Comparison of ENCODE assay signal across 27 mouse cellular contexts in the genomic region with DNA sequence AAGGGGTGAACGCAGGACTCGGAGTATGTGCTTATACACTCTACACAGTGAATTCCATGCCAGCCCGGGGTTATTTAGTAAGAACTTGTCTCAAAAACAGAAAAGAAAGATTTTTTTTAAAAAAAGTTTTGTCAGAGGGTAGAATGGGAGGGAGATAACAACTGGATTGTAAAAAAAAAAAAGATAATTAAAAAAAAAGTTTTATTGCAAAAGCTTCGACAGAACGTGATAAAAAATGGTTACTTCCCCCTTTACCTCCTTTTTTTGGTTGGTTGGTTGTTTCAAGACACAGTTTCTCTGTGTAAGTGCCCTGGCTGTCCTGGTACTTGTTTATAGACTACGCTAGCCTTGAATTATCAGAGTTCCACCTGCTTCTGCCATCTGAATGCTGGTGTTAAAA.
"Had no signal": no experiment of that assay in that cellular context is flagged by ENCODE, and none has a peak within 500 bp of the region (broad histone marks: within the 10 kb centered on the region; RNA-seq: fewer than 3 reads in every experiment).

No protein-coding gene starts in this region.

- H3K27ac ChIP-seq: limb, embryonic 10.5 days; limb, embryonic 12.5 days; limb, embryonic 13.5 days; limb, embryonic 15.5 days; liver, embryonic 12.5 days; liver, embryonic 13.5 days; liver, embryonic 14.5 days; liver, embryonic 15.5 days; lung, embryonic 15.5 days; macrophage; midbrain, embryonic 10.5 days; midbrain, embryonic 12.5 days; midbrain, embryonic 13.5 days; midbrain, embryonic 15.5 days had no signal

- H3K36me3 ChIP-seq: limb, embryonic 10.5 days; limb, embryonic 12.5 days; limb, embryonic 13.5 days; limb, embryonic 15.5 days; liver, embryonic 12.5 days; liver, embryonic 13.5 days; liver, embryonic 15.5 days; lung, embryonic 15.5 days; midbrain, embryonic 10.5 days; midbrain, embryonic 12.5 days; midbrain, embryonic 13.5 days; midbrain, embryonic 15.5 days had no signal

- H3K4me3 ChIP-seq: limb, embryonic 10.5 days; limb, embryonic 12.5 days; limb, embryonic 13.5 days; limb, embryonic 15.5 days; liver, embryonic 12.5 days; liver, embryonic 13.5 days; liver, embryonic 15.5 days; lung, embryonic 15.5 days; megakaryocyte, embryonic 14.5 days; midbrain, embryonic 10.5 days; midbrain, embryonic 12.5 days; midbrain, embryonic 13.5 days; midbrain, embryonic 15.5 days; myocyte had no signal

- H3K9ac ChIP-seq: limb, embryonic 12.5 days; limb, embryonic 13.5 days; limb, embryonic 15.5 days; liver, embryonic 12.5 days; liver, embryonic 13.5 days; liver, embryonic 14.5 days; liver, embryonic 15.5 days; liver, postnatal 0 days; lung, embryonic 14.5 days; lung, embryonic 15.5 days; midbrain, embryonic 12.5 days; midbrain, embryonic 13.5 days; midbrain, embryonic 15.5 days had no signal

- H3K9me3 ChIP-seq: limb, embryonic 10.5 days; limb, embryonic 12.5 days; limb, embryonic 13.5 days; limb, embryonic 15.5 days; liver, embryonic 12.5 days; liver, embryonic 13.5 days; liver, embryonic 15.5 days; lung, embryonic 15.5 days; midbrain, embryonic 10.5 days; midbrain, embryonic 12.5 days; midbrain, embryonic 13.5 days; midbrain, embryonic 15.5 days had no signal

- H3K27me3 ChIP-seq: limb, embryonic 12.5 days; limb, embryonic 13.5 days; limb, embryonic 15.5 days; liver, embryonic 12.5 days; liver, embryonic 13.5 days; liver, embryonic 15.5 days; lung, embryonic 15.5 days; megakaryocyte, embryonic 14.5 days; midbrain, embryonic 12.5 days; midbrain, embryonic 13.5 days; midbrain, embryonic 15.5 days had no signal

- H3K4me1 ChIP-seq: limb, embryonic 10.5 days; limb, embryonic 12.5 days; limb, embryonic 13.5 days; limb, embryonic 15.5 days; liver, embryonic 12.5 days; liver, embryonic 15.5 days; lung, embryonic 15.5 days; megakaryocyte, embryonic 14.5 days; midbrain, embryonic 10.5 days; midbrain, embryonic 12.5 days; midbrain, embryonic 13.5 days; midbrain, embryonic 15.5 days had no signal

- DNase-seq: left cerebral cortex, postnatal 4 days; liver; liver, embryonic 13.5 days; liver, postnatal 0 days; lung, adult 18-20 months; lung, adult 2 months; lung, embryonic 14.5 days; lung, postnatal 10 days; lung, postnatal 14 days; lung, postnatal 36 days; lung, postnatal 4 days; midbrain, embryonic 14.5 days had no signal
